Mouse (Mus musculus) CD4-positive, CD25-positive, alpha-beta regulatory T cell, adult 4 months (primary cell): Measurements from ENCODE around the gene Tmem184b. TPM values are rescaled to one million over a fixed set of nuclear protein-coding genes. Genes with fewer than 3 reads are reported as not detected.

ENCODE experiments used
- ATAC-seq: one replicate; pipeline ENCODE4 v1.8.0; 2017
- polyA plus RNA-seq, 2 experiments: library from polyadenylated mRNA; unstranded; fragments of 100-300 nt; shearing (Covaris generic); gene quantifications; one replicate each; pipeline ENCODE4 v1.2.1; 2017

Tmem184b gene
- polyA plus RNA-seq, 2 experiments from 2014 or later, result 9.6 to 12.5 TPM

GRCm38 (mm10) chr15:79396736-79397135 lies 6.6 kb downstream of the Tmem184b start:
- ATAC-seq, result peak; percentile 93

GRCm38 (mm10) chr15:79395281-79395680 lies 8.1 kb downstream of the Tmem184b start:
- no peak for ATAC-seq

GRCm38 (mm10) chr15:79394842-79395241 lies 8.5 kb downstream of the Tmem184b start:
- no peak for ATAC-seq

DNA sequence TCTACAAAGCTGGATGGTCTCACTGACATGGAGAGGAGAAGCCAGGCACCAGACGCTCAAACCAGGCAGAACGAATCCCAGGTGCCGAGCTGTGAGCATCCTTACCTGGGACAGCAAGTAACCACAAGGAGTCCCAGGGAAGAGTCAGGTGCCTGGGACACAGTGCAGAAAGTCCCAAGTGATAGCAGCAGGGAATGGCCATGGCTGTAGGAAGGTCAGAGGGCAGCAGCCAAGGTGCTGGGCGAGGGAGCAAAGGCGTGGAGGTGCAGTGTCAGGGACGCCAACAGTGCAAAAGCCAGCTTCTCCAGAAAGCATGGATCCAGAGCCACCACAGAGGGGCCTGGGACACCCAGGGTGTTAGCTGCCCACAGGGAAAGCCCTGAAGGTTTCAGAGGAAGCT lies 10.3 kb downstream of the Tmem184b start:
- no peak for ATAC-seq

- ATAC-seq, result no peak
Measured at GRCm38 (mm10) chr15:79392527-79392926, 10.8 kb downstream of the Tmem184b start.

DNA sequence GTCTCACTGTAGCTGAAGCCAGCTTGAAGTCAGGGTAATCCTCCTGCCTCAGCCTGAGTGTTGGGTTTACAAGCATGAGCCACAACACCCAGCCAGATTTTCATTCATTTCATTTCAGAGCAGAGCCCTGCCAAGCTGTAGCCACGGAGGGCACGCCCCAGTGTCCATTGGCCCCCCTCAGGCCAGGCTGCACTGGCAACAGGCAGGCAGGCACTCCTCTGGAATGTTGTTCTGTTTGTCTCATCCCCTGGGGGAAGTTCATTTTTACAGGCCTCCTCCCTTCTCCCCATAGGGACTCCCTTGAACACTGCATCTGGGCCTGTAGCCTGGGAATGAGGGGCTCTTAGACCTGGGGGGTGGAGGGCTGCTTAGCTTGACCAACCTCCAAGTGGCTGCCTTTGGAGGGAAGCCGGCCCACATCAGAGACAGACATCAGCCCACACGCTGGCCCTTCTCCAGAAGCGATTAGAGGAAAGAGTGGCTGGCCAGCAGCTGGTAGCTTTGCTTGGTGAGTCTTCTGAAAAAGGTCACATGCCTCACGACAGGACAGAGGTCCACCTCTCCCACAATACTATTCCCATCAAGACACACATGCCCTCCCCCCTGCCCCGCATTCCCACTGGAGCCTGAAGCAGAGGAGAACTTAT lies 11.8 kb downstream of the Tmem184b start:
- no peak for ATAC-seq

GRCm38 (mm10) chr15:79390434-79390833 lies 12.9 kb downstream of the Tmem184b start:
- ATAC-seq, result peak; percentile 32

DNA sequence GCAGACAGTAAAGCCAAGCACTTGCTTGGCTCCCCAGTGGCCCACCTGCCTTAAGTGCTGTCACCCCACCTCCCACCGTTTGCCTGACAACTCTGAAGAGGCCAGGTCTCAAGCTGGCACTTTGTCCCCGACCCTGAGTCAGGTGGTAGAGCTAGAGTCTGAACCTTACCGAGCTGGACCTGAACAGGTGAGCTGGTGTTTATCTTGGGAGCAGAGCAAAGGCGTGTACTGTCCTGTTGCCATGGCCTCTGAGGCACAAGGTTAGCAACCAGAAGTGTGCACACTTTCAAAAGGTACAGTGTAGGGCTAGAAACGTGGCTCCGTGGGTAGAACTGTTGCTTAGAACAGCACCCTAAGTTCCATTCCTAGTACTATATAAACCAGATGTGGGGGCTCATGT lies 15.2 kb downstream of the Tmem184b start:
- ATAC-seq, result no peak

DNA sequence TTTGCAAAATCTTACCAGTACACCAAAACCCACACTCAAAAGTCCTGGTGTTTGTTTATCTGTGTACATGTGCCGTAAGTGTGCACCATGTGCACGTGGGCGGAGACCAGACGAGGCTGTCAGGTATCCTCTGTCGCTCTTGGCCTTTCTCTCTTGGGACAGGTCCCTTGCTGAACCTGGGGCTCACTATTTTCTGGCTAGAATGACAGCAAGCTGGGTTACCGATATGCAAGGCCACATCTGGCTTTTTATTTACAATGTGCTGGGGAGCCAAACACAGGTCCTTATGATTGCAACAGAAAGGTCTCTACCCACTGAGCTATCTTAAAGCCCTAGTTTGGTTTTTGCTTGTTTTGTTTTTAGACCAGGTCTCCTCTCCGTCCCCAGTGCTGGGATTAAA lies 15.8 kb downstream of the Tmem184b start:
- no peak for ATAC-seq

GRCm38 (mm10) chr15:79387081-79387480 lies 16.3 kb downstream of the Tmem184b start:
- ATAC-seq, result no peak

DNA sequence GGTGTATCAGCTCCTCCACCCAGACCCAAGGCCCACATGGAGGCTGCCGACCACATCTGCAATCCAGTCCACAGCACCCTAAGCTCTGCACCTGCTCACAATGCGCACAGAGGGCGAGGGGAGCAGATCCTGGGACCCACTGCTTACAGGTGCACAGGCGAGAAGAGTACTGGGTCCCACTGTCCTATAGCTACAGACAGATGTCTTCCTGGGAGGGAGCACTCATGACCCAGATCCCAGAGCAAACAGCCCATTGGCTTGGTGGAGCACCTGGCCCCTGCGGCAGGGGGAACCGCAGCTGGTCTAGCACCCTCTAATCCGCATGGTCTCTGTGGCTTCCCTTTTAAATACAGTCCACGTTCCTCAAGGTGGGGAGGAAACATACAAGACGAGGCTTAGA lies 21.7 kb downstream of the Tmem184b start:
- no peak for ATAC-seq

DNA sequence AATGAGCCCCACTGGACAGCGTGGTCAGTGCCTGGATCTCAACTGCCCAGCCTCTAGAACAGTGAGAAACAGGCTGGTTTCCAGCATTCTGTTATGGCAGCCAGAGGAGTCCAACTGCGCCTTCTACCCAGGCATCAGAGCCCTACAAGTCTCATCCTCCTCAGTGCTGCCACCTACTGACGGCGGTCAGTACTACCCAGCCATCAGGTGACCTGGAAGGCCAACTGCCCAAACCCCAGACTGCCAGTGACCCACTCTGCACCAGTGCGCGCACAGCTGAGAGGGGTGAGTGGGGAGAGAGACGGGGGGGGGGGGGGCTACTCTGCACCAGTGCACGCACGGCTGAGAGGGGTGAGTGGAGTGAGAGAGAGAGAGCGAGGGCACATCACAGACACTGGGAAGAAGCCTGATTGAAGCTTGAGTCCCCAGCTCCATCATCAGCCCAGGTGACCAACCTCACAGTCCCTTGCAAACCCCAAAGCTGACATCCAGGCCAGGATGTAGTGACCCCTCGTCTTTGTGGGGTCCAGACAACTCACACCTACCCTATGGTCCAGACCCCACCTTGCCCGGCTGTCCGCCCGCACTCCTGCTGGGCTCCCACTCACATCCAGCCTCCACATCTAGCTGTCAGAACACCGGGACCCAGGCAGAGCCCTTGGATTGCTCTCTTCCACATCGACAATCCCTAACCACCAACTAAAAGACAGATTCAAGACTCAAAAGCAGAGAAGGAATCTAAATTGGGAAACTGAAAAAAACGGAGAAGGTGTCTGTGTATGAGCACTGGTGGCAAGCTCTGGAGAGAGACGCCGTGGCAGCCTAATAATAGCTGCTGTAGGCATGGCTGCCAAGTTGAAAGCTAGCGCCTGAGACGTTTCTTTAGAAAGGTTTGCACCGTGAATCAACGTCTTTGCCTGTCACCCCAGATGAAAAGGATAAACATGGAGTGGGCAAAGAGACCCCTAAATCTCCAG lies 22.6 kb downstream of the Tmem184b start:
- peak; percentile 58 for ATAC-seq

GRCm38 (mm10) chr15:79379658-79380057 lies 23.7 kb downstream of the Tmem184b start:
- no peak for ATAC-seq

DNA sequence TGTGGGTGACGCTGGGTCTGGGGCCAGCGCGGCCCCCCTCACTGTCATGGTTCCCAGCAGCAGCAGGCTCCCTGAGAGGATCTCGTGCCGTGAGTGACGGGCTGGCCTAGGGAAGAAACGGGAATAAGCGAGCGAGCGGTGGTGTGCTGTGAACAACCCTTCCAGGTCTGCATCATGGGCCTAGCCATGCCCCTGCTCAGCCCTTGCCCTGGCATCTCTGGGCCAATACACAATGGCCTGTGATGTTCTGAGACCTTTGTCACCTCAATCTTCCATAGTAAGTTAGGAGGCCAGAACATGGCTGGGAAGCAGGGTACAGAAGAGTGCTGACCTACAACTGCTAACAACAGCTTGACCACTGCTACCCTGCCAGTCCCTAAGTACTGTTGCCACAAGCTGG lies 24.8 kb downstream of the Tmem184b start:
- ATAC-seq, result no peak

DNA sequence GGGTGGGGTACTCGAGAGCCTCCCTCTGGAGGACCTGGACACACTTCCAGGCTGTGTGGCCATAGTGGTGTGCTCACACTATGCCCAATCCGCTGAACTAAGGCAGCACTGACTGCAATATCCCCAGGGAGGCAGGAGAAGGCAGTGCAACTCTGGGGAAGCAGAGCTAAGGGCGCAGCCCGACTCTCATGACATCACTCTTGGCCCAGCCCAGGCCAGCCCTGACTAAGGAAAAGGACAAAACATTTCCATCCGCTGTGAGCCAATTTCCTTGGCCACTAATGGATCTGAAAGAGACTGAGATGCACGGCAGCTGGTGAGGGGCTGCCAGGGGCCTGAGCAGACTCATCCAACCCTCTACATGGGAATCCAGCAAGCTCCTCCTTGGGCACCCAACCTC lies 25.7 kb downstream of the Tmem184b start:
- no peak for ATAC-seq

GRCm38 (mm10) chr15:79374760-79375159 lies 28.6 kb downstream of the Tmem184b start:
- ATAC-seq, result no peak

GRCm38 (mm10) chr15:79370281-79370843 lies 33.0 kb downstream of the Tmem184b start:
- no peak for ATAC-seq

- no peak for ATAC-seq
Measured at GRCm38 (mm10) chr15:79369452-79370280, 33.7 kb downstream of the Tmem184b start.

GRCm38 (mm10) chr15:79368861-79369440 lies 34.4 kb downstream of the Tmem184b start:
- no peak for ATAC-seq

GRCm38 (mm10) chr15:79368313-79368811 lies 35.0 kb downstream of the Tmem184b start:
- no peak for ATAC-seq

DNA sequence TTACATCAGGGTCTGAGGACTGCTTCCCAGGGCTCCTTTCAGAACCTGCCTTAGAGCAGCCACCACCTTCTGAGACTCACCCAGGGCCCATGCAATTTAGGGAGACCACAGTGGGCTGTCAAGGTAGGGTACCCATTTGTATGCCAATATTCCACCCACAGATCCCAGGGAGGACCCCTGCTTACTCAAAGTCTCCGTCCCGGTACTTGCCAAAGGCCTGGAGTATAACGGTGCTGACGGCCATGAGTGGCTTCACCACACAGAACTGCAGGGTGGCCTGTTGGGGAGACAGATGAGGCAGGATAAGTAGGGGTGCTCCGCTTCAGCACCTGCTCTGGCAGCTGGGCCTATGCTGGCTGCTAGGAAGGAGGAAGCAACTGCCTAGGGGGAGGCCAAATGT lies 37.0 kb downstream of the Tmem184b start:
- ATAC-seq, result no peak

DNA sequence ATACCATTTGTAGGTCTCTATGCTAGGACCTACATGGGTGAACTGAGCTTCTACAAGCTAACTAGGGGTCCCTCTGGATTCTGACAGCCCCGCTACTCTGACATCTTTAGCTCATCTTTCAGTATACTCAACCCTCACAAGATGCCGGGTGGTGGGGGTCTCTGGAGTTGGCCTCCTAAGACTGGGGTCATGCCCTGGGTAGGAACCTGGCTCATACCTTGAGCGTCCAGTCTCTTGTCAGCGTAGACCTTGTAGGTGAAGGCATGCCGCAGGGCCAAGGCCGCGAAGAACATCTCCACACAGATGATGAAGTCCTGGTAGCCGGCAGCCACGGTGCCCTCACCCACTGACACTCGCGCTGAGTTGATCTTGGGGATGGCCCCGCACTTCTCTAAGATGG lies 38.3 kb downstream of the Tmem184b start:
- no peak for ATAC-seq
